Mouse (Mus musculus) stomach, postnatal 0 days (tissue): Measurements from ENCODE around the gene Ntm. TPM values are rescaled to one million over a fixed set of nuclear protein-coding genes. Genes with fewer than 3 reads are reported as not detected.

Experiments
- ATAC-seq: fragments of 200-750 bp; cut with Nextera tagmentation; 2 replicates; pipeline ENCODE4 v1.8.0; 2017; ENCODE audit not compliant: low FRiP score, low TSS enrichment
- DNase-seq: peaks from one replicate; pipeline ENCODE4 v3.0.0-alpha.2; 2016; ENCODE audit warnings: low spot score
- H3K27ac ChIP-seq: fragments of 300-500 bp; sonication (generic); replicated peaks from 2 replicates; pipeline ENCODE4 v1.5.1; 2014; ENCODE audit warnings: mild to moderate bottlenecking, control low read depth
- H3K27me3 ChIP-seq: fragments of 300-500 bp; sonication (generic); 2 replicates; pipeline ENCODE4 v1.6.1; 2014; ENCODE audit warnings: low read length; ENCODE audit not compliant: control insufficient read depth, insufficient read depth
- H3K36me3 ChIP-seq: fragments of 300-500 bp; sonication (generic); 2 replicates; pipeline ENCODE4 v1.6.1; 2014; ENCODE audit warnings: low read length, mixed read lengths; ENCODE audit not compliant: control insufficient read depth, insufficient read depth
- H3K4me1 ChIP-seq: fragments of 300-500 bp; sonication (generic); replicated peaks from 2 replicates; pipeline ENCODE4 v1.6.1; 2014; ENCODE audit warnings: antibody characterized with exemption; ENCODE audit not compliant: control insufficient read depth, insufficient read depth
- H3K4me2 ChIP-seq: fragments of 300-500 bp; sonication (generic); replicated peaks from 2 replicates; pipeline ENCODE4 v1.6.1; 2014; ENCODE audit warnings: low read depth, mild to moderate bottlenecking, control low read depth, moderate library complexity
- H3K4me3 ChIP-seq: fragments of 300-500 bp; sonication (generic); 2 replicates; pipeline ENCODE4 v1.5.1; 2014; ENCODE audit warnings: low read depth, low read length, control low read depth
- H3K9ac ChIP-seq: fragments of 300-500 bp; sonication (generic); 2 replicates; pipeline ENCODE4 v1.6.1; 2014; ENCODE audit warnings: mild to moderate bottlenecking, low read length, control low read depth, mixed read lengths
- H3K9me3 ChIP-seq: fragments of 300-500 bp; sonication (generic); 2 replicates; pipeline ENCODE4 v1.6.1; 2016; ENCODE audit warnings: low read length; ENCODE audit not compliant: control insufficient read depth
- CTCF ChIP-seq: IDR thresholded peaks from 2 replicates; pipeline ENCODE4 v1.5.1; 2016; ENCODE audit warnings: antibody characterized with exemption, low read depth, mild to moderate bottlenecking, moderate library complexity
- EP300 ChIP-seq: optimal IDR thresholded peaks from 2 replicates; pipeline ENCODE3; 2016; ENCODE audit warnings: antibody characterized with exemption
- WGBS: fragments of 180-500 bp; shearing (Covaris S2); extraction: QIAGEN DNeasy Blood & Tissue Kit; methylation state at CpG from one replicate; pipeline ENCODE4 v1.1.7; 2014; 5-methylcytosine and 5-hydroxymethylcytosine counted together
- polyA plus RNA-seq: library from polyadenylated mRNA; unstranded; fragments of >200 nt; fragmentation: Nextera tagmentation; extraction: Ambion mirVana; gene quantifications from 2 replicates; pipeline ENCODE4 v1.2.1, GENCODE M21; 2015

Ntm gene
- polyA plus RNA-seq, 1 experiment from 2014 or later, result 5.9 TPM

DNA sequence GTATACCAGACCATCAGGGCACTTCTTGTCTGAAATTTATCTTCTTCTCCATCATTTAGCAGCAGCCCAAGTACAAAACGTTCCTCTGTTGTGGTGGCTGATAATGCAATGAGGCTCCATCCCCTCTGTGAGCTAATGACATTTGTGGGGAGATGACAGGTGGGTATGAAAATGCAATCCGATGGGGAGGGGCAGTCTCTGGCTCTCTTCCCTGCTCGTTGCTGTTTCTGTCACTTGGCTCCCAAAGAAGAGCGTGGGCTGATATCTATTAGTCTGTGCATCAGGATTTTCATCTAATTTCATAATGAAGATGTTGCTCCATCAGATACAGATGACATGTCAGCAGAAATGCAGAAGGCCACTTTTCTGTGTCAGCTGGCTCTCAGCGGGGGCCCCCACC, 523.5 kb downstream of the Ntm start:
- no peak overlapping the region for H3K27ac ChIP-seq
- H3K4me2 ChIP-seq, result no peak overlapping the region
- ATAC-seq (no peak), DNase-seq (no peak)
- no peaks in the 10 kb centered on the region for H3K9me3 ChIP-seq
- no peak for TF ChIP-seq EP300
- no peak for TF ChIP-seq CTCF
- H3K4me1 ChIP-seq, result no peaks in the 10 kb centered on the region
- H3K9ac ChIP-seq, result no peak overlapping the region
- H3K4me3 ChIP-seq, result no peak overlapping the region
- WGBS, result 67% methylated on average over 5 of the region's 5 CpGs
- H3K27me3 ChIP-seq, result no peaks in the 10 kb centered on the region
- H3K36me3 ChIP-seq, result no peaks in the 10 kb centered on the region

DNA sequence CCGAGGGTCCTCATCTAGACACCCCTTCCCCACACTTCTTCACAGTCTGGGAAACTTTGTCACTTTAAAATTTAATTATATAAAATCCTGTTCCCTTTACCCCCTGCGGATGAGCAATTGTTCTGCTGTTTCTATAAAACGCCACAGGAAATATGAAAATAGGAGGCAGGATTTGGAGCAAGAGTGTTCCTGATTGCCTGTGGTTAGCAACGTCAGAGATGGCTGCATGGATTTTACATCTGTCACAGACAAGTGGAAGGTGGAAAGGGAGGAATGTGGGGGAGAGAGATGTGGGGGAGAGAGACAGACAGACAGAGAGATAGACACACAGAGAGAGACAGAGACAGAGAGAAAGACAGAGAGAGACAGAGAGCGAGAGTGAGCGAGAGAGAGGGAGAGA, 528.3 kb downstream of the Ntm start:
- TF ChIP-seq CTCF (no peak), EP300 (no peak)

DNA sequence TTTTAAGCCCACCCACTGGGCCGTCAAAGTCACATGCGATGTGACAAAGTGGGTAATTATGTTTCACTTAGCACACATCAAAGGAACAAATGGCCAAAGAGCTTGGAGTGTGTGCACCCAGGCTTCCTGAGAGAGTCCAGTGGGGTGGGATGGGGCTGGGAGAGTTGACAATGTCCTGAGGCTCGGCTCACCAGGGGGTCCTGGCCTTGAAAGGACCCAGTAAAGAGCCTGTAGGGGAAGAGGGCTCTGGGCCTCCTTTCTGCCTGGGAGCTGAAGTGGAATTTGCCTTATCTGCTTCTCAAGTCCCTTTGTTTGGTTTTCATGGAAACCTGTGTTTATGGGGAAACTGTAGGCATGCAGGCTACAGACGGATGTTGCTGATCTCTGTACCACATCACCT, 529.0 kb downstream of the Ntm start:
- Histone ChIP-seq H3K36me3 (no peaks in the 10 kb centered on the region), H3K27ac (no peak overlapping the region), H3K27me3 (no peaks in the 10 kb centered on the region), H3K4me3 (no peak overlapping the region), H3K4me2 (no peak overlapping the region), H3K4me1 (no peaks in the 10 kb centered on the region), H3K9me3 (no peaks in the 10 kb centered on the region), H3K9ac (no peak overlapping the region)
- TF ChIP-seq EP300 (no peak), CTCF (no peak)
- ATAC-seq (no peak; the same call in 1 of the 2 replicates), DNase-seq (no peak)
- 8% methylated on average over 4 of the region's 4 CpGs for WGBS

More for the DNA sequence above, 528.3 kb downstream of the Ntm start:
- DNase-seq, result no peak
- Histone ChIP-seq H3K4me1 (no peaks in the 10 kb centered on the region), H3K9me3 (no peaks in the 10 kb centered on the region), H3K27me3 (no peaks in the 10 kb centered on the region), H3K27ac (no peak overlapping the region), H3K4me2 (no peak overlapping the region), H3K9ac (no peak overlapping the region), H3K4me3 (no peak overlapping the region), H3K36me3 (no peaks in the 10 kb centered on the region)
- 49% methylated on average over 6 of the region's 6 CpGs for WGBS
- ATAC-seq, result no peak

DNA sequence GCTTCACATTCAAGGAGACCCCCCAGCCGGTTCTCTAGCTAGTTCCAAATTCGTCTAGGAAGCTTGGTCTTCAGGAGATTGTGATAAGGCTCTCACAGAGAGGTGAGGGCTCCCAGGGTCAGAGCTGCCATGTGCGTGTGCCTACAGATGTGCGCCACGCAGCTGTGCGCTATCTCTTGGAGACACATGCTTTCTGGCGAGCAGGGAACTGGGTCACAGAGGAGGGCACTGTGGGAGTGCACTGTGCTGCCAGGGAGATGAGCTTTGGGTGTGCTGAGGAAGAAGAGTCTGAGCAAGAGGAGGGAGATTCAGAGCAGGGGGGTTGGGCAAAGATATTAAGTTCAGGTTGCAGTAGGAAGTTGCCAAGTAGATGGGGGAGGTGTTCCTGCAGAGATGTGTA, 529.8 kb downstream of the Ntm start:
- Histone ChIP-seq H3K9me3 (no peaks in the 10 kb centered on the region), H3K27ac (no peak overlapping the region), H3K27me3 (no peaks in the 10 kb centered on the region), H3K9ac (no peak overlapping the region), H3K4me2 (no peak overlapping the region), H3K36me3 (no peaks in the 10 kb centered on the region), H3K4me3 (no peak overlapping the region), H3K4me1 (no peaks in the 10 kb centered on the region)
- no peak for ATAC-seq
- WGBS, result 42% methylated on average over 7 of the region's 7 CpGs
- DNase-seq, result no peak
- no peak for TF ChIP-seq EP300
- TF ChIP-seq CTCF, result no peak

DNA sequence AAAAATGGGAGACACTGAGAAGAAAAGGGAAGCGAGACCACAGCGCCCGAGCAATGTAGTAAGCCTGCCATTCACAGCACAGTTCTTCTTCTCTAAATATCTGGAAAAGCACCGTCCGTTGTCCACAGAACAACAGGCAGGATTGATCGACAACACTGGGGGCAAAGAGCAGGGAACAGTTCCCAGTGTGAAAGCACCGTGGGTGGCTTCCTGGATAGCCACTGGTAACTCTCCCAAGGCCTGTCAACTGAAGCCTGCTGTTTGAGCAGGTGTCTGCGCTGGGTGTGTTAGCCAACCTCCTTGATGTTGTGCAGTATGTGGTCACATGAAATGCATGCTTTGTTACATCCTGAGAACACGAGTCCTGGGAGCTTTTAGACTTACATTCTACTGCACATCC, 531.4 kb downstream of the Ntm start:
- ATAC-seq, result no peak
- Histone ChIP-seq H3K27ac (no peak overlapping the region), H3K4me1 (no peaks in the 10 kb centered on the region), H3K4me3 (no peak overlapping the region), H3K4me2 (no peak overlapping the region), H3K27me3 (no peaks in the 10 kb centered on the region), H3K36me3 (no peaks in the 10 kb centered on the region), H3K9me3 (no peaks in the 10 kb centered on the region), H3K9ac (no peak overlapping the region)
- TF ChIP-seq EP300, result no peak
- 72% methylated on average over 9 of the region's 9 CpGs for WGBS
- DNase-seq, result no peak

DNA sequence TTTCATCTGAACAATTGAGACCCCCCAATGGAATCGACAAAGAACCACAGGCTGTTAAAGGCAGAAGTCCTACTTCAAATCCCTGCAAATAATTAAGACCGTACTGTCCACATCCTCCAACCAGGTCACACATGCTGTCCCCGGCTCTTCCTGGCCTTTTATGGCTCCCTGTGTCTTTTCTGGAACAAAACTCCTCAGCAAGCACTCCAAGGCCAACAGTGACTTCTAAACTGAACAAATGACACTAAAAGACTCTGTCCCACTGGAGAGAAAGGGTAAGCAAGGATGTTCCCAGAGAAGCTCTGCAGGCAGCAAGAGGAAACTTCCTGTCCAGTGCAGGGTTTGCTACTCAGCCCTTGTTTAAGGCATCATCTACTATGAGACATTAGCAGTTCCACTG, 532.8 kb downstream of the Ntm start:
- DNase-seq (no peak), ATAC-seq (no peak)
- Histone ChIP-seq H3K4me1 (no peaks in the 10 kb centered on the region), H3K4me2 (no peak overlapping the region), H3K27me3 (no peaks in the 10 kb centered on the region), H3K4me3 (no peak overlapping the region), H3K9me3 (no peaks in the 10 kb centered on the region), H3K9ac (no peak overlapping the region), H3K36me3 (no peaks in the 10 kb centered on the region), H3K27ac (no peak overlapping the region)
- 84% methylated on average over 3 of the region's 3 CpGs for WGBS
- TF ChIP-seq CTCF, result no peak
- no peak for TF ChIP-seq EP300
